Mouse (Mus musculus): ENCODE results near the gene Ly86. TPM values are rescaled to one million over a fixed set of nuclear protein-coding genes. Genes with fewer than 3 reads are reported as not detected.
A peak's percentile ranks its signal among the peaks of the same experiment; 100 is the strongest.

Gene Ly86
- polyA plus RNA-seq (2015; fragmentation: Nextera tagmentation; extraction: Ambion mirVana): 18.9 and 19.1 TPM in 2 replicates

- ATAC-seq: no peak
- Histone ChIP-seq H3K9me3 (ENCODE audit: low read length) (no peaks in the 10 kb centered on the region), H3K36me3 (replicated peaks; ENCODE audit: insufficient read depth, low read length) (no peaks in the 10 kb centered on the region), H3K27ac (ENCODE audit: low read depth) (peak within 1 kb of the TSS; percentile 34), H3K9ac (replicated peaks) (no peak within 1 kb of the TSS), H3K4me2 (ENCODE audit: low read depth, low read length) (no peak within 1 kb of the TSS), H3K4me1 (ENCODE audit: insufficient read depth) (peaks cover 14% of the 10 kb centered on the region), H3K27me3 (ENCODE audit: insufficient read depth, low read length) (no peaks in the 10 kb centered on the region), H3K4me3 (ENCODE audit: low read depth, low read length) (no peak within 1 kb of the TSS)
- WGBS (ENCODE audit: insufficient replicate concordance): 81% methylated on average over 28 of the region's 28 CpGs
- TF ChIP-seq CTCF (IDR thresholded peaks at IDR 0.05; ENCODE audit: low read depth) (no peak), EP300 (IDR thresholded peaks at IDR 0.05; ENCODE audit: low read depth) (no peak)
- DNase-seq: no peak
Observed at GRCm38 (mm10) chr13:37344909-37345772, at the start of gene Ly86. TSS of gene Ly86 (plus strand) at chr13:37345208.

GRCm38 (mm10) chr13:37297886-37298285 lies 47.1 kb upstream of the Ly86 start:
- Histone ChIP-seq H3K9me3 (ENCODE audit: low read length) (no peaks in the 10 kb centered on the region), H3K36me3 (replicated peaks; ENCODE audit: insufficient read depth, low read length) (no peaks in the 10 kb centered on the region), H3K27me3 (ENCODE audit: insufficient read depth, low read length) (no peaks in the 10 kb centered on the region), H3K27ac (ENCODE audit: low read depth) (no peak overlapping the region), H3K4me2 (ENCODE audit: low read depth, low read length) (no peak overlapping the region), H3K4me1 (ENCODE audit: insufficient read depth) (no peaks in the 10 kb centered on the region), H3K9ac (replicated peaks) (no peak overlapping the region), H3K4me3 (ENCODE audit: low read depth, low read length) (no peak overlapping the region)
- no peak for ATAC-seq
- WGBS (ENCODE audit: insufficient replicate concordance): 72% methylated on average over 5 of the region's 5 CpGs
- TF ChIP-seq EP300 (IDR thresholded peaks at IDR 0.05; ENCODE audit: low read depth) (no peak), CTCF (IDR thresholded peaks at IDR 0.05; ENCODE audit: low read depth) (no peak)
- no peak for DNase-seq

GRCm38 (mm10) chr13:37298856-37299255 lies 46.2 kb upstream of the Ly86 start:
- ATAC-seq: no peak
- WGBS (ENCODE audit: insufficient replicate concordance): 43% methylated on average over 1 of the region's 1 CpGs
- Histone ChIP-seq H3K4me2 (ENCODE audit: low read depth, low read length) (no peak overlapping the region), H3K36me3 (replicated peaks; ENCODE audit: insufficient read depth, low read length) (no peaks in the 10 kb centered on the region), H3K4me1 (ENCODE audit: insufficient read depth) (no peaks in the 10 kb centered on the region), H3K9ac (replicated peaks) (no peak overlapping the region), H3K9me3 (ENCODE audit: low read length) (no peaks in the 10 kb centered on the region), H3K27ac (ENCODE audit: low read depth) (no peak overlapping the region), H3K4me3 (ENCODE audit: low read depth, low read length) (no peak overlapping the region), H3K27me3 (ENCODE audit: insufficient read depth, low read length) (no peaks in the 10 kb centered on the region)
- no peak for DNase-seq
- no peak for TF ChIP-seq CTCF (IDR thresholded peaks at IDR 0.05; ENCODE audit: low read depth)

GRCm38 (mm10) chr13:37302877-37303276 lies 42.1 kb upstream of the Ly86 start:
- DNase-seq: no peak

GRCm38 (mm10) chr13:37308006-37308405 lies 37.0 kb upstream of the Ly86 start:
- no peak overlapping the region for H3K27ac ChIP-seq (ENCODE audit: low read depth)
- H3K4me2 ChIP-seq (ENCODE audit: low read depth, low read length): no peak overlapping the region
- DNase-seq (no peak), ATAC-seq (no peak)
- H3K4me3 ChIP-seq (ENCODE audit: low read depth, low read length): no peak overlapping the region
- no peaks in the 10 kb centered on the region for H3K4me1 ChIP-seq (ENCODE audit: insufficient read depth)
- no peak for TF ChIP-seq CTCF (IDR thresholded peaks at IDR 0.05; ENCODE audit: low read depth)
- TF ChIP-seq EP300 (IDR thresholded peaks at IDR 0.05; ENCODE audit: low read depth): no peak
- WGBS (ENCODE audit: insufficient replicate concordance): 40% methylated on average over 4 of the region's 4 CpGs
- no peaks in the 10 kb centered on the region for H3K36me3 ChIP-seq (replicated peaks; ENCODE audit: insufficient read depth, low read length)
- no peaks in the 10 kb centered on the region for H3K9me3 ChIP-seq (ENCODE audit: low read length)
- no peak overlapping the region for H3K9ac ChIP-seq (replicated peaks)
- H3K27me3 ChIP-seq (ENCODE audit: insufficient read depth, low read length): peaks cover 5% of the 10 kb centered on the region

More at GRCm38 (mm10) chr13:37302877-37303276, 42.1 kb upstream of the Ly86 start:
- Histone ChIP-seq H3K36me3 (replicated peaks; ENCODE audit: insufficient read depth, low read length) (no peaks in the 10 kb centered on the region), H3K4me3 (ENCODE audit: low read depth, low read length) (no peak overlapping the region), H3K27ac (ENCODE audit: low read depth) (no peak overlapping the region), H3K9ac (replicated peaks) (no peak overlapping the region), H3K9me3 (ENCODE audit: low read length) (no peaks in the 10 kb centered on the region), H3K27me3 (ENCODE audit: insufficient read depth, low read length) (no peaks in the 10 kb centered on the region), H3K4me1 (ENCODE audit: insufficient read depth) (no peaks in the 10 kb centered on the region), H3K4me2 (ENCODE audit: low read depth, low read length) (no peak overlapping the region)
- WGBS (ENCODE audit: insufficient replicate concordance): 58% methylated on average over 5 of the region's 5 CpGs
- ATAC-seq: no peak
- TF ChIP-seq CTCF (IDR thresholded peaks at IDR 0.05; ENCODE audit: low read depth): no peak
- no peak for TF ChIP-seq EP300 (IDR thresholded peaks at IDR 0.05; ENCODE audit: low read depth)

GRCm38 (mm10) chr13:37309296-37309695 lies 35.7 kb upstream of the Ly86 start:
- H3K9ac ChIP-seq (replicated peaks): no peak overlapping the region
- H3K4me3 ChIP-seq (ENCODE audit: low read depth, low read length): no peak overlapping the region
- 69% methylated on average over 5 of the region's 5 CpGs for WGBS (ENCODE audit: insufficient replicate concordance)
- no peaks in the 10 kb centered on the region for H3K36me3 ChIP-seq (replicated peaks; ENCODE audit: insufficient read depth, low read length)
- no peaks in the 10 kb centered on the region for H3K4me1 ChIP-seq (ENCODE audit: insufficient read depth)
- no peak for TF ChIP-seq EP300 (IDR thresholded peaks at IDR 0.05; ENCODE audit: low read depth)
- no peak for TF ChIP-seq CTCF (IDR thresholded peaks at IDR 0.05; ENCODE audit: low read depth)
- H3K27me3 ChIP-seq (ENCODE audit: insufficient read depth, low read length): peaks cover 8% of the 10 kb centered on the region
- no peak overlapping the region for H3K27ac ChIP-seq (ENCODE audit: low read depth)
- DNase-seq (no peak), ATAC-seq (no peak)
- H3K4me2 ChIP-seq (ENCODE audit: low read depth, low read length): no peak overlapping the region
- H3K9me3 ChIP-seq (ENCODE audit: low read length): no peaks in the 10 kb centered on the region
